Mouse (Mus musculus): ENCODE measurements around the gene Cdca7.
A peak's percentile ranks its signal among the peaks of the same experiment; 100 is the strongest.

Gene Cdca7

DNA sequence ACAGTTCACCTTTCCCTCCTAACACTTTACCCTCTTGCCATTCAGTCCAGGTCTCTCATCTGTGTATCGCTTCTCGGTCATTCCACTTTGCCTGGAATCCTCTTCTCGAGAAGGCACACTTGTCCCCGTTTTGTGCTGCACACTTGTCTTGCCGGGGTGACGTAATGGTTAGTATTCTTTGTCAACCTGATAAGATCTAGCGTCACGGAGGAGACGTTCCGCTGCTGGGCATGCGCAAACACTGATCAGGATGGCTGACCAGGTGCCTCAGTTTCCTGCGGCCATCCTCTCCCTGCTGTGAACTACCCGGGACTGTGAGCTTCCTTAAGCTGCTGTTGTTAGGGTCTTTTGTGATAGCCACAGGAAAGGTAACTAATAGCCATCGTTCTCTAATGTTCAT is 17.1 kb downstream of the Cdca7 start:
- DNase-seq (ENCODE audit: low spot score) = no peak

DNA sequence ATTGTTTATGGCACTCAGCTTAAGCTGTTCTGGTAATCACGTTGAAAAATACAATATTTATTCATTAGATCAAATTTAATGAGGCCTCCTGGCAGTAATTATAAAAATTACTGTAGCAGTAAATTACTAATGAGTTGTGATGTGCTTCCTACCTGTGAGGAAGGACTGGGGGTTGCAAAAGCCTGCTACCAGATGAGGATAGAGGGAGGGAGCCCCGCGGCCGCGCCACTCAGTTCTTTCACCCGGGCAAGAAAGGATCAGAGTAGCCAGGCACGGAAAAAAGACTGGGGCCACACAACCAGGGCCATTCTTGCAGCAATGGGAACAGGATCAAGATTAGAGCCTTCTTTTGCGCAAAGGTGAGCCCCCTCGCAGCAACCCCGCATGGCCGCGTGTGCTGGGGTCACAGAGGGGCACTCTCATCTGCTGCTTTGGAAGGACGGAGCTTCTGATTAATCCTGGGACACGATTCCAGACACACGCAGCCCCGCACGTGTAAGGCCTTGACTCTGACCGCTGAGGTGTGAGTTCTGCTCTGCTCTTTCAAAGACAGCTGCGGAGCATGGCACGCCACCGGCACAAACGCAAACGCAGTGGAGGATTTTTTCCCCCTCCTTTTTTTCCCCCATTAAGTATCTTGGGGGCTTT is 23.2 kb downstream of the Cdca7 start:
- peak; percentile 66 for DNase-seq (ENCODE audit: low spot score)

DNA sequence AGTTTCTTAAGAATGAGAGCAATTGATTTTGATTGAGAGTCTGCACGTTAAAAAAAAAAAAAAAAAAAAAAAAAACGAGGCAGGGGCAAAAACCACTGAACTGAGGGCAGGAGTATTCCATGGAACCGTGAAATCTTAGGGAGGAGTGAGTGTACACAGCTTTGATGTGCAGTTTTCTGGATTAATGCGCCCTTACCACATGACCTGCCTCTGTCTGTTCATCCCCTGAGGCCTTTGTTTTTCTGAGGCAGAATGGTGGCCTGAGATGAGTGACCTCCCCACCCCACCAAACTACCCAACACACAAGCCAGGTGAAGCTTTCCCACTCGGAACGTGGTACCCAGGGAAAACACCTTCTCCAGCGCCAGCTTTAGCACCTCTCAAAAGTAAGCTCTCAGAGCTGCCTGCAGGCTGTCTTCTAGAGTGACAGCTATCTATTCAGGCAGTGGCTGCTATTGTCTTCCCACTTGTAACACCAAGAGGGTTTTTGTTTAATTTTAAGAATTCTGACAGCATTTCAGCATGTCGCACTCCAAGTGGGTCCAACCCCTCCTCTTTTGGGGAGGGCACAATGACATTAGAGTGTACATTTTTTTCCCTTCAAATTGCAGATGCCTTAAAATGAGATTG is 23.9 kb downstream of the Cdca7 start:
- peak; percentile 42 for DNase-seq (ENCODE audit: low spot score)

DNA sequence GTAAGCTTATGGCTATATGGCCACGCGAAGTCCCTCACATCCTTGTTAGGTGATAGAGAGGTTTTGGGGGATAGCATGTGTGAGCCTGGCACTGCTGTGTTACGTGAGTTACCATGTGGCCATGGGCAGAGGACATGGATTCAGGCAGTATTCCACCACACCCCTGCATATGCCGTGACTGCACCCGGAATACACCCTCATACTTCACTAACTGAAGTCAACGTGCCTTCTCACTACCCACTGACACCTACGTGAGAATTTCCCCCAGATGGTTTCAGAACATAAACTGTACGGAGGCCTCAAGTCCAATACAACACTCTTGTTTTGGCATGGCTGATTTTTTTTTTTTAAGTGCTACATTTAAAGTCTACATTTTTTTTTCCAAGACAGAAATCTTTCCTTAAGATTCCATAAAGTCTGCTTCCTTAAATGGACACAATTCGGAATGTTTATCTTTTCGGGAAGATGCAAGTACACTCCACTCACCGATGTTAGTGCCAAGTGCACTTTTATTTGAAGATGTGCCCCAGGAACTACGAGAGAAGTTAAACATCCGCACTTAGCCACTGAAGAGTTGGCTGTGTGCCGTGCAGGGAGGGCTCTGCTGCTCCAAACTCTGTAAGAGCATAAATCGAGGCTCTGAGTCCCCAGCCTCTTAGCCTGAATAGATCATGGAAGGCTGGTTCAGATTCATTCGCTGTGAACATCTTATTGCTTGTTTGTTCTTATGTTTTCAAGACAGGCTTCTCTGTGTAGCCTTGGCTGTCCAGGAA is 26.3 kb downstream of the Cdca7 start:
- DNase-seq (ENCODE audit: low spot score) = no peak

DNA sequence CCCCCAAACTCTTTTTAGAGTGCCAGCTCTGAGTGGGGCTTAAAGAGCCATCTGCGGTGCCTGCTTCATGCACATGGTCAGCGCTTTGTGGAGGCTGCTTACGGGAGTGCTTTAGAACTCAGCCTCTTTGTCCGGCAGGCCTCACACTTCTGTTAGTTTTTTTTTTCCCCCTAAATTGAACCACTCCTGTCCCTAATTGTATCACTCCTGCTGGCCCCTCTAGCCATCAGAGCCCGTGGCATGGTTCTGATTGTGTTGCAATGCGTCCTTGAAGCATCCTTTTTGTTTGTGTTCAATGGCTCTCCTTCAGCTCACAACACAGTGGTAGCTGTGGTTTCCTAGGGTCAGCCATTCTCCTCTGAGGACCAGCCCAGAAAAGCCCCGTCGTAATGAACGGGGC is 27.7 kb downstream of the Cdca7 start:
- peak; percentile 29 for DNase-seq (ENCODE audit: low spot score)

DNA sequence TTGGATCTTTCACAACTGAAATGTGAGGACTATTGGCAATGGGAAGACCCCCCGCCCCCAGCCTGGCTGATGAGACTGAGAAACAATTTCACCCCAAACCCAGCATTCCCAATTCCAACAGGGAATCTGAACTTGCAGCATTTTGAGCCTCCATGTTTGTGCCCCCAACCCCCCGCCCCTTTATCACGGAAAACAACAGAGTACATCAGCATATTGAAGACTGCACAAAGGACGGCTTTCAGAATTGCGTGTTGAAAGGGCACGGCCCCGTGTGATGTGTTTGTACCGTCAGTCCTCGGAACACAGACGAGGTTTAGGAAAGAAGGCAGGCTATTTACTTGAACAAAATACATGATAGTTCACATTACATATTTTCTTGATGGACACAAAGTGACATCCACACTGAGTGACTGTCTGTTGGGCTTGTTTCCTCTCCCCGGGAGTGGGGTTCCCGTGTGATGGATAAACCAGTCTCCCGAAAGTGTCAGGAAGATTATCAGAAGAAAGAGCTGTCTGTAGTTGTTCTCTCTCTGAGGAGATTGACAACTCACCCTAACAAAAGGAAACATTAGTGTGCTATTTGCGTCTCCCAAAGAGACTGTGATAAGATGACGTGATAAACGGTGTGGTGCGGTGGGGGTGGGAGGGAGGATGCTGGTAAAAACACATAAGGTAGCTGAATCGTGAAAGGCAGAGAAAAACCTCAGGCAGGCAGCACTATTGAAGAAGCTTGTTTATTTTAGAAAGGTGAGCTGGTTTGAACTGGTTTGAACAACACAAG is 32.1 kb downstream of the Cdca7 start:
- DNase-seq (ENCODE audit: low spot score) = no peak

DNA sequence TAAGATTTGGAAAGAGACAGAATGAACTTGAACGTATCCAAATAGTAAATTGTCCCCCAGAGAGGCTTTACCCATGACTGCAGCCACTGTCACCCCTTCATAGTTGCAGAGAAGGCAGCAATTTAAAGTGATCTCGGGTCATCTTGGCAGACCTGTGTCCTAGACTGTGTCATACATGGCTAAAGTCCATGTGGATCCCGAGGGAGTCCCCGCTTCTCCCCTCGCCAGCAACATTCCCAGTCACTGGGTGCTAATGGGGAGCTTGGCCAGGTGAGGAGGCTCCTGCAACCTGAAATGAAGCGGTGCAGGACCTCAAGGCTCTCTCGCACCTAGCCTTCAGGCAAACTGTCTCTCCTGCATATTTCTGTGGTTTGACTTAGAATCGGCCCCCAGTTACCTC is 32.9 kb downstream of the Cdca7 start:
- no peak for DNase-seq (ENCODE audit: low spot score)

DNA sequence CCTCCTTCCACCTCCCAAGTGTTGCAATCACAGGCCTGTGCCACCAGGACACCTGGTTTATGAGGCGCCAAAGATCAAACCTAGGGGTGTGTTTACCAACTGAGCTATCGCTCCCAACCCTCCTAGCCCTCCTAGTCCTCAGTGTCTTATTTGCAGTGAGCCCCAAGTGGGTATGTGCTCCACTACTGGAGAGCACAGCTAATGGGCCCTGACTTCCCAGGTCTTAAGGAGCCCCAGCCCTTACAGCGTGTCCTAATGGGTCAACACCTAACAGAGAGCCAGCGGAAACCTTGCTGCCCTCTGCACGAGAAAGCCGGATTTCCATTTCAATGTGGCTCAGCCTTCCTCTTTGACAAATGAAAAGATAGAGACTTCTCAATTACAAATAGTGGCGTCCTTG is 39.6 kb downstream of the Cdca7 start:
- DNase-seq (ENCODE audit: low spot score) = no peak

DNA sequence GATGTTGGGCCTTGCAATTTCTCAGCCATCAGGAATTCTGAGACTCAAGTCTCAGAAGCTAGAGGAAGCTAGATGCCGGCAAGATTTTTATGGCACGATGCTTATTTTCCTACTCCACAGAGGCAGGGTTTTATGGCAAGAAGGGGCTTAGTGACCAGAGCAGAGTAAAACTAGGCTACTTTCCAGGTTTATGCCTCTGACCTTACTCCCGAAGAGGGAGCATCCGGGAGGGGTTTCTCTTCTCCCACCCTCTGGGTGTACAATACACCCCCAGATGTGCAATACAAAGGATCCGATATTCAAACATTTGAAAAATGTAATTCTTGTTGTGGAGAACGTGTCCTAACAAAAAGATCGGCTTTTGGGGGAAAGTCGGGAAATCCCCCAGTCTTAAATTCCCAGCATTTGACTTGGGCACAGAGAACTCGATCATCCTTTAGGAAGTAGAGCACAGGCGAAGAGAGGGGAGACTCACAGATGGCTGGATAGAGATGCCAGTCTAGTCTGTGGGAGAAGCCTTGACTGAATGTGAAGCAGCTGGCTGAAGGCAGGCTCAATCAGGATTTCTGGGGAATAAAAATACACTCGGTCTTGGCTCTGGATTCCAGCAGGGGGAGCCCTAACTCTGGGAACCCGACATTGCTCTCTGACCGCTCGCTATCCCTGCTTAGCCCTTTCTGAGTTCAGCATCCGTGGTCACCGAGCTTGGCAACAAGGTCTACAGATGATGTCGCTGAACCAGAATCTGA is 40.2 kb downstream of the Cdca7 start:
- peak; percentile 90 for DNase-seq (ENCODE audit: low spot score)

DNA sequence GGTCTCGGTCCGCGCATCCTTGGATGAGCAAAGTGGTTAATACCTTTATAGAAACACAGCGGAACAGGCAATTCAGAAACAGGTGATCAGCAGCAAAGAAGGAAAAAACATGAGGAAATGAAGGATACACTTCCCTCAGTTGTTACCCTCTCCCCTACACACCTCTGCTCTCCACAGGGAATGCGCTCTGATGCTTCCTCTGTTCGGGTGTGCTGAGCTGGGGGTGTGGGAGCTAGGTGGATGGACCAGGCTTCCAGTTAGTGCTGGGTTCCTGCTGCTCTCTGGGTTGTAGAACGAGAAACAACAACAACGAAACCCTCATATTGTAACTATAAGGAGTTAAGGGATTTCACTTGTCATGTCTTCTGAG is 40.7 kb downstream of the Cdca7 start:
- no peak for DNase-seq (ENCODE audit: low spot score)

DNA sequence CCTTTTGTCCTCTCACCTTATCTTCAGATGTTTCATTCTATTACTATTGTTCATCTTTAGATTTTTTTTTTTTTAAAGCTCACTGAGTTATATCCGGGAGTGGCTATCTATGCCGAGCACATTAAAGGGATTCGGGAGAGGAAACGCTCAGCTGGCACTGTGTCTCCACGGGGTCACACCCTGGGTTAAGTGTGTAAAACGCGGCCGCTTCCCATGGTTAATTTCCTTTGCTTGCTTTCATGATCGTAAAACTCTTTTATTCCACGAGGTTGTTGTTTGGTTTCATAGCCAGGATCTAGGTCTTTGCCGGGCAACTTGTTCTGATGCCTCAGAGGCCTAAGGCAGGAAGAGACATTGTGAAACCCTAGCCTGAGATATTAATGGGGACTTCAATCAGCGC is 48.1 kb downstream of the Cdca7 start:
- no peak for DNase-seq (ENCODE audit: low spot score)

DNA sequence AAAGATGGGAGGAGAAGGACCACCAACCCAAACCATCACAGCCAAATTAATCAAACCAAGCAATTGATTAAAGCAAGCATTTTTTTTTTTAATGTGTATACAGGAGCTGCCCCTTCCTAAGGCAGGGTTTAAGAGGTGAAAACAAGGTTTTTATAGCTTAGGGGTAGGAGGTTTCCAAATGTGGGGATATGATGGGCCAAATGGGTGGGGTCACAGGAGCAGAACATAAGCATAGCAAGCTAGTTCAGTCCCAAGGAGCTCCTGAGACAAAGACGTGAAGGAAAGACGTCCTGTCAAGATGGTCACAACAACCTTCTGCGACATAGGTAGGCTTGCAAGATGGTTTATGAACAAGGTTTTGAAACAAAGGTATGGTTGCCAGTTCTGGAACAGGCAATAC is 49.6 kb downstream of the Cdca7 start:
- no peak for DNase-seq (ENCODE audit: low spot score)

DNA sequence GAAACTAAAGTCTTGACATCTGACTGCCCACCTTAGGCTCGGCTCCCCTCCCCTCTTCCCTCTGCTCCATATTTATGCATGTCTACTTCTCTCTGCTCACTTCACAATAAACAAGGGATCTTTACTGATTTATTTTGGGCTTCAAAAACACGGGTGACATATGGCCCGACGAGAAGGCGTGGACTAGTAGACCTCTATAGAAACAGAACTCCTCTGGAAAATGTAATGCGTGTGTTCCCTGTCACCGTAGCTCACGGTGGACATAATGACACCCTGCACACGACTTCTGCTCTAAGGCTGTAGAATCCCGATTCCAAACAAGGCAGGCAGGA is 53.0 kb downstream of the Cdca7 start:
- no peak for DNase-seq (ENCODE audit: low spot score)

DNA sequence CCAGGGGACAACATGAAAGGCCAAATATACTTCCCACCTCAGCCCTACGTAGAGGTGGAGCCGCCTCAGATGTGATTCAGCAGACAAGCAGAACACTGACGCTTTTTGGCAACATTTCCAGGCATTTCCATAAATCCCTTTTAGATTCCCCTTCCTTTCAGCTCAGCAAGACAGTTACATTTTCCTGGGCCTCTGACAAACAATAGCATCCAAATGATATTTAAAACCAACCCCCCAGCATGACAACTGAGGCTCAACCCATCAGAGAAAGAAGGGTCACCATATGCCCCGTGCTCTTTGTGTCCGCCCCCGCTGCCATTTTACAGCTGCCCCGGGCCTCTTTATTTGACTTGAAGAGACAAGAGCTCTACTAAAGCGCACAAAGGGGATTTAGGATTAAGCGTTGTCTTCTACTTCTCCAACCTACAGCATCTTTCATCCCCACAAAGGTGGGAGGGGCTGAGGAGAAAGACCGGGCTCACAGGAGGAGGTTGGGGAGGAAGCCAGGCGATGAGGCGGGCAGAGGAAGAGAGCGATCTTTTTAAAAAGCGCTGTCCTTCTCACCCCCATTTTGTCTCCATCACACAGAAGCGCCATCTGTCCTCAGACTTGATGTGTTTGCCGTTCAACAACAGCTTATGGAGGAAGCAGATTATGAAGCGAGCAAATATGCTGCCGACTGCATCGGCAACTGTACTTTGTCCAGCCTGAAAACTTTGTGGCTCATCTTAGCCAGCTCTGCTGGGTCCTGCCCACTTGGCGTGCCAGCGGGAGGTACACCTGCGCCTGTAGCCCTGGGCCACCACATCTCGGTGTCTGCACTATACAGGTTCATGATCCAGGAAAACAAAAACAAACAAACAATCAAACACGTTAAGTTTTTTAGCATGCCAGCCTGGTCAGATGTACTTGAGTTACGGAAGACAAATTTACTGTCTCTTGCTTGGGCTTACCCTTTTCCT is 53.7 kb downstream of the Cdca7 start:
- peak; percentile 68 for DNase-seq (ENCODE audit: low spot score)

DNA sequence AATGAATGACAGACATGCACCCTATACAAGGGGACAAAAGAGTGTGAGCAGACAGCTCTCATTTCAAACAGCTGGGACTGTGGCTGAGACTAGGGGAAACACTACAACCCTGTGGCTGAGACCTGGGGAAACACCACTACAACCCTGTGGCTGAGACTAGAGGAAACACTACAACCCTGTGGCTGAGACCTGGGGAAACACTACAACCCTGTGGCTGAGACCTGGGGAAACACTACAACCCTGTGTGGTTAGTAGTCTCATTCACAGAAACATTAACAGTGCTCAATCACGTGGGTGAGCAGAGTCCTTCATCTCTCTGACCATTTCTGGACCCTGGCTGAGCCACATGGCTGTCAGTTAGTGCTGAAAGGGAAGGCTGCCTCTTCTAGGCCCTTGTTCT is 59.9 kb downstream of the Cdca7 start:
- DNase-seq (ENCODE audit: low spot score) = no peak
